Mouse (Mus musculus) hindbrain, embryonic 16.5 days (tissue): ENCODE results near the gene Ccdc27. TPM values are rescaled to one million over a fixed set of nuclear protein-coding genes. Genes with fewer than 3 reads are reported as not detected.
A peak's percentile ranks its signal among the peaks of the same experiment; 100 is the strongest.

Experiments
- ATAC-seq: fragments of 200-750 bp; cut with Nextera tagmentation; 2 replicates; pipeline ENCODE4 v1.8.0; 2017; ENCODE audit warnings: moderate TSS enrichment, moderate library complexity
- H3K27ac ChIP-seq: fragments of 300-500 bp; sonication (generic); 2 replicates; pipeline ENCODE4 v1.5.1; 2014; ENCODE audit warnings: low read depth, mild to moderate bottlenecking, control low read depth, low read length, moderate library complexity
- H3K27me3 ChIP-seq: fragments of 300-500 bp; sonication (generic); replicated peaks from 2 replicates; pipeline ENCODE4 v1.6.1; 2014; ENCODE audit warnings: low read length; ENCODE audit not compliant: control insufficient read depth, insufficient read depth
- H3K36me3 ChIP-seq: fragments of 300-500 bp; sonication (generic); 2 replicates; pipeline ENCODE4 v1.6.1; 2014; ENCODE audit warnings: mild to moderate bottlenecking, low read length, moderate library complexity, mixed read lengths; ENCODE audit not compliant: control insufficient read depth, insufficient read depth
- H3K4me1 ChIP-seq: fragments of 300-500 bp; sonication (generic); 2 replicates; pipeline ENCODE4 v1.6.1; 2014; ENCODE audit warnings: low read depth, low read length; ENCODE audit not compliant: control insufficient read depth, insufficient read depth
- H3K4me2 ChIP-seq: fragments of 300-500 bp; sonication (generic); 2 replicates; pipeline ENCODE4 v1.6.1; 2014; ENCODE audit warnings: mild to moderate bottlenecking, low read length, control low read depth, moderate library complexity
- H3K4me3 ChIP-seq: fragments of 300-500 bp; sonication (generic); 2 replicates; pipeline ENCODE4 v1.5.1; 2014; ENCODE audit warnings: mild to moderate bottlenecking, low read length, control low read depth, moderate library complexity
- H3K9ac ChIP-seq: fragments of 300-500 bp; sonication (generic); 2 replicates; pipeline ENCODE4 v1.6.1; 2014; ENCODE audit warnings: low read depth, mild to moderate bottlenecking, control low read depth, low read length, moderate library complexity
- H3K9me3 ChIP-seq: fragments of 300-500 bp; sonication (generic); 2 replicates; pipeline ENCODE4 v1.6.1; 2014; ENCODE audit warnings: mild to moderate bottlenecking, low read length, moderate library complexity; ENCODE audit not compliant: control insufficient read depth
- WGBS: fragments of 180-500 bp; shearing (Covaris S2); extraction: QIAGEN DNeasy Blood & Tissue Kit; methylation state at CpG from one replicate; pipeline ENCODE4 v1.1.7; 2014; 5-methylcytosine and 5-hydroxymethylcytosine counted together
- polyA plus RNA-seq: library from polyadenylated mRNA; unstranded; fragments of >200 nt; fragmentation: Nextera tagmentation; extraction: Ambion mirVana; gene quantifications from 2 replicates; pipeline ENCODE4 v1.2.1, GENCODE M21; 2015

Ccdc27 gene
- polyA plus RNA-seq, 1 experiment from 2014 or later: not detected

DNA sequence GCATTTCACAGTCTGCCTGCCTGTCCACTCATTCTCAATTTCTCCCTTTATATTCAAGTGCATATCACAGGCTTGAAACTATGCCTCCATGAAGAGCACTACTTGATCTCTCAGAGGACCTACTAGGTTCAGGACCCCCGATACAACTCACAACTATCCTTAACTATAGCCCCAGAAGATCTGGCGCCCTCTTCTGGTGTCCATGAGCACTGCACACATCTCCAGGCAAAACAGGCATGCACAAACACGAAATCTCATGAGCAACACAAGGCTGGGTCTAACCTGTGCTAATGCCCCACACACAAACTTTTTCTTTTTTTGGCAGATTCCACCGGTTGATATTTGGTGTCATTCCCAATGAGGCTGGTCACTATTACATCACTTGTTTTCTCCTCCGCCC is 3.4 kb upstream of the Ccdc27 start:
- Histone ChIP-seq H3K27me3 (no peaks in the 10 kb centered on the region), H3K9ac (no peak overlapping the region), H3K4me1 (no peaks in the 10 kb centered on the region), H3K36me3 (no peaks in the 10 kb centered on the region), H3K27ac (no peak overlapping the region), H3K4me3 (no peak overlapping the region), H3K9me3 (no peaks in the 10 kb centered on the region), H3K4me2 (no peak overlapping the region)
- 69% methylated on average over 5 of the region's 5 CpGs for WGBS
- no peak for ATAC-seq

DNA sequence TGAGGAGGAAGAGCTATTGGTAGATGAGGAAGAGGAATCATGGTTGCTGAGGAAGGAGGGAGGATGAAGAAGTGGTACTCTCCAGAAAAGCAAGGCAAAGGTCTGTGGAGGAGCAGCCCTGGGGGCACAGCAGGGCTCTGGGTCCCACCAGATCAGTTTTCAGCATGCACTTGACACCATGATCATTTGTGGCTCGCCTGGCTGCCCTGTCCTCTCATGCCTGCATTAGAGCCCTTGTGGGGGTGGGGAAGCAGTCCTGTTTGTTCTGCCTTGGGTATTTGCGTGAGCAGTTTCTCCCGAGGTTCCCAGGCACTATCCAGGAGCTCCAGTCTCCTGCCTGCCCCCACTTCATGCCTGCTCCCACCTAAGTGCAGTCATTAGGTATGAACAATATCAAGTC is 5.4 kb downstream of the Ccdc27 start:
- H3K36me3 ChIP-seq: no peaks in the 10 kb centered on the region
- 85% methylated on average over 2 of the region's 3 CpGs for WGBS
- H3K27ac ChIP-seq: no peak overlapping the region
- no peaks in the 10 kb centered on the region for H3K4me1 ChIP-seq
- H3K4me2 ChIP-seq: no peak overlapping the region
- no peaks in the 10 kb centered on the region for H3K27me3 ChIP-seq
- H3K9ac ChIP-seq: no peak overlapping the region
- no peak overlapping the region for H3K4me3 ChIP-seq
- ATAC-seq: no peak
- no peaks in the 10 kb centered on the region for H3K9me3 ChIP-seq

DNA sequence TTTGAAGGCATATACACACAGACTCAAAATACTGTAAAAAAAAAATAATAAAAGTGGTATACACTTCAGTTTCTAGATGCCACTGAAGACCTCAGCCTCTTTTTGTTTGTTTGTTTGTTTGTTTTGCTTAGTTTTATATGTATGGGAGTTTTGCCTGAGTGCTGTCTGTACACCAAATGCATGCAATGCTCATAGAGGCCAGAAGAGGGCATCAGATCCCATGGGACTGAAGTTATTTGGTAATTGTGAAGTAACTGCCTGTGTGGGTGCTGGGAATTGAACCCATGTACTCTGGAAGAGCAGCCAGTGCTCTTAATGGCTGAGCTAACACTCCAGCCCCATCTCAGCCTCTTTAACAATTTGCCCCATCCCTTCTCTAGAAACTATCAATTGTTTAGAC is 13.8 kb downstream of the Ccdc27 start:
- ATAC-seq: no peak
- Histone ChIP-seq H3K4me3 (no peak overlapping the region), H3K4me2 (no peak overlapping the region)

DNA sequence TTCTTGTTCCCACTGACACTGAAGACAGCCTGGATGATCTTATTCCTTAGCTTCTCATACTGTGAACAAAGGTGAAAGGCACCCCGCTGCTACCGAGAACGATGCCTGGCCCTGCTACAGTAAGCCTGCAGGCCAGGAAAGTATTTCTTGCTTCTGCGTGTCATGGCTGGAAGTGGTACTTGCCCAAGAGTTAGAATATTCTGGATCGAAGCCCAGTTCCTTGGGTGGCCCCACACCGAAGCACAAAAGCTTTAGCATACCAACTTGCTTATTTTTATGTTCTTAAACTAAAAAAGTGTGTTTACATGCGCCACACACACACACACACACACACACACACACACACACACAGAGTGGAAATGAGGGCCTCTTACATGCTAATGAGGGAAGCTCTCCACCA is 14.4 kb downstream of the Ccdc27 start:
- Histone ChIP-seq H3K36me3 (no peaks in the 10 kb centered on the region), H3K9ac (no peak overlapping the region), H3K9me3 (no peaks in the 10 kb centered on the region), H3K4me1 (peaks cover 13% of the 10 kb centered on the region), H3K4me3 (no peak overlapping the region), H3K4me2 (no peak overlapping the region), H3K27ac (no peak overlapping the region), H3K27me3 (peaks cover 5% of the 10 kb centered on the region; the same call in 1 of the 2 replicates)
- 81% methylated on average over 7 of the region's 7 CpGs for WGBS
- ATAC-seq: no peak

More for the DNA sequence above, 13.8 kb downstream of the Ccdc27 start:
- H3K9ac ChIP-seq: no peak overlapping the region
- no peak overlapping the region for H3K27ac ChIP-seq
- H3K36me3 ChIP-seq: no peaks in the 10 kb centered on the region
- H3K9me3 ChIP-seq: no peaks in the 10 kb centered on the region
- peaks cover 5% of the 10 kb centered on the region; the same call in 1 of the 2 replicates for H3K27me3 ChIP-seq
- H3K4me1 ChIP-seq: peaks cover 13% of the 10 kb centered on the region

DNA sequence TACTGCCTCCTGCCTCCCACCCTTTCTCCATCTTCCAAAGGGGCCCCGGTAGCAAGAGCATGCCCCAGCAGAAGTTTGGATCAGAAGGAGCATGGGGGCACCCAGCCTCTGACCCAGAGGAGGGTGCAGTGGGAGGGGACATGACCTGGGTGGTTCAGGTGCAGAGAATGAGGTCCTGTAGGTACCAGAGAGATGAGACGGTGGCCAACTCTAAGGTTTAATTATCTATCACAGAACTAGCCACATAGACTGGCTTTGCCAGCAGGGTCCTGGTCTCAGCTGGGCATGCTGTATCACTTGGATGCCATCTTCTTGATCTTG is 16.1 kb downstream of the Ccdc27 start:
- Histone ChIP-seq H3K9me3 (no peaks in the 10 kb centered on the region), H3K27ac (no peak overlapping the region), H3K9ac (no peak overlapping the region), H3K4me2 (peak overlapping the region; percentile 66), H3K36me3 (peaks cover 8% of the 10 kb centered on the region; the same call in 1 of the 2 replicates), H3K27me3 (peaks cover 5% of the 10 kb centered on the region; the same call in 1 of the 2 replicates), H3K4me1 (peaks cover 13% of the 10 kb centered on the region), H3K4me3 (peak overlapping the region; percentile 39)
- WGBS: 29% methylated on average over 2 of the region's 2 CpGs
- no peak for ATAC-seq

GRCm38 (mm10) chr4:154025641-154026440 is 16.6 kb downstream of the Ccdc27 start, which contains the start of gene Smim1:
TSS of gene Smim1 (minus strand) at chr4:154026230.
- Histone ChIP-seq H3K4me2 (peak within 1 kb of the TSS; percentile 66), H3K27me3 (peaks cover 5% of the 10 kb centered on the region; the same call in 1 of the 2 replicates), H3K4me1 (peaks cover 13% of the 10 kb centered on the region), H3K4me3 (peak within 1 kb of the TSS; percentile 39), H3K9me3 (no peaks in the 10 kb centered on the region), H3K27ac (no peak within 1 kb of the TSS), H3K9ac (peak within 1 kb of the TSS; percentile 58), H3K36me3 (peaks cover 14% of the 10 kb centered on the region)
- WGBS: 3% methylated on average over 33 of the region's 33 CpGs
- ATAC-seq: peak; percentile 73

DNA sequence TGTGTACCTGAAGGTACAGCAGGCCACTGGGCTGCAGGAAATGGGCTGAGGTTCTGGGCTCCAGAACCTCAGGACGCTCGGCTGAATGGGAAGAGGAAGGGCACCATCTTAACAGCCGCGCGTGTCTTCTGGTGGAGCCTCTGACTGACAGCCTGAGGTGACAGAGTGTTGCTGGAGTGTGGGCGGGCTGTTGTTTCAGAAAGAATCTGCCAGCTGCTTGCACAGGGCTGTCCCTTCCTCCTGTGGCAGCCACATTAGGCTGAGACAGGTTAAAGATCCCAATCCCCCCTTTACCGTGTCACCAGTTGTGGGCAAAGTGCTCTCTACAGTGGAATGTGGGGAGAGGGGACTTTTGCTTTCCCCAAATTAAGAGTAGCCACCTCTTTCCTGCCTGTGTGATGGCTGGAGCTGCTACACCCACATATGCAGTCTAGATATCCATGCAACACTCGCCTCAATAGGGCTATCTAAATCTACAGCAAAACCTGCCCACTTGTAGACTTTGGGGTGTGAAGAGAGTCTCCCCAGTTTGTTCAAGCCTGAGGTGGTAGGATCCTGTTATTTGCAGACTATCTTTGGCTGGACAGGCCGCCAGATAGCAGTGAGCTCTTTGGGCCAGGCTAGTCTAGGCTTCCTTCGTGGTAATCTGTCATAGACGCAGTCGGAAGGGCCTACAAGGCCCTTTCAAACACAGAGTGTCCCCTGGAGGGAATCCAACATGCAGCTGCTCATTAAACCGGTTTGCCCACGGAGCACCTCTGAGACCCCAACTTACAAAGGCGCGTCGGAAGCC is 17.6 kb downstream of the Ccdc27 start:
- Histone ChIP-seq H3K9ac (peak overlapping the region; percentile 35), H3K4me2 (peak overlapping the region; percentile 66), H3K4me3 (peak overlapping the region; percentile 39), H3K4me1 (peaks cover 13% of the 10 kb centered on the region), H3K27me3 (peaks cover 5% of the 10 kb centered on the region; the same call in 1 of the 2 replicates), H3K36me3 (peaks cover 23% of the 10 kb centered on the region), H3K9me3 (no peaks in the 10 kb centered on the region), H3K27ac (no peak overlapping the region)
- WGBS: 38% methylated on average over 17 of the region's 17 CpGs
- ATAC-seq: no peak

DNA sequence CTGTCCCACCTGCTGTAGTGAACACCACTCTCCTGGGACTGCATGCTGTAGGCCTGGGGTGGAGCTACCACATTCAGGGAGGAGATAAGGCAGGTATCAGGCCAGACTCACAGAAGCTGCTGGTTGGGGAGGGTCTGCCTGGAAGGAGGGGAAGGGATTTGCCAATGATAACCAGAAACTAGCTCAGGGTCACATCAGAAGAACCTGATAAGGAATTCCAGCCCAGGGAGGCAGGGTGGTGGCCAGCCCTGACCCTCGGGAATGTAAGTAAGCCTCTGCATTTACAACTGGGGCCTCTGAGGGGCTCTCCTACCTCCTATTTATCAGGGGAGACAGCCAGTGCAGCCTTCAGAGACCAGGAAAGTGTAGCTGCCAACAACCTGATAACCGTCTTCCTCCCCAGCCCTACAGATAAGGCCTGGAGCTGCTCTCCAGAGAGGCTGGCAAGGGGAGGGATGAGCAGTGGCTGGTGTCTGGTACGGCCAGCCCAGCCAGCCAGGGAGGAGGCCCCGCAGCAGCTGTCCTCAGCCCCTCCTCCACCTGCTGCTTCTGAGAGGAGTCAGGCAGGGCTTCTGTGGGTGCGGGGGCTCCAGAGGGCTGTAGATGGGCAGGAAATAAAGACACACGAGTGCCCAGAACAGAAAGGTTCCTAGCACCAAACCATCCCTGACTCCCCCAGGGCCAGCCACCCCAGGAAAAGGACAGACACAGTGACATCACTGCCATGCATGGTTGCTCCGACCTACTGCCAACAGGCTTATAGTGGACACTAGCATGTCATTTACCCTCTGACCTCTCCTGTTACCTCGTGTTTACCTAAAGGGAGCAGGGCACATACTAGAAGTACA is 18.5 kb downstream of the Ccdc27 start:
- Histone ChIP-seq H3K27ac (no peak overlapping the region), H3K4me3 (no peak overlapping the region), H3K36me3 (peaks cover 32% of the 10 kb centered on the region), H3K9ac (no peak overlapping the region), H3K9me3 (no peaks in the 10 kb centered on the region), H3K4me2 (no peak overlapping the region), H3K4me1 (peaks cover 13% of the 10 kb centered on the region), H3K27me3 (peaks cover 5% of the 10 kb centered on the region; the same call in 1 of the 2 replicates)
- ATAC-seq: no peak
- WGBS: 37% methylated on average over 8 of the region's 8 CpGs
